Mouse (Mus musculus): Measurements from ENCODE around the gene Sf3b1. TPM values are rescaled to one million over a fixed set of nuclear protein-coding genes. Genes with fewer than 3 reads are reported as not detected.

The Sf3b1 gene
- polyA plus RNA-seq, 1 experiment from 2014 or later = 313 TPM

GRCm38 (mm10) chr1:54954856-54955255 is 72.4 kb downstream of the Sf3b1 start:
- Histone ChIP-seq H3K9me3 (ENCODE audit: low read depth, low read length) (no peaks in the 10 kb centered on the region), H3K27ac (ENCODE audit: low read depth) (no peak overlapping the region), H3K27me3 (ENCODE audit: insufficient read depth, low read length) (no peaks in the 10 kb centered on the region), H3K36me3 (ENCODE audit: insufficient read depth) (no peaks in the 10 kb centered on the region), H3K4me2 (no peak overlapping the region), H3K4me1 (ENCODE audit: insufficient read depth) (no peaks in the 10 kb centered on the region), H3K9ac (no peak overlapping the region), H3K4me3 (ENCODE audit: low read depth, low read length) (no peak overlapping the region)
- TF ChIP-seq CTCF (IDR thresholded peaks at IDR 0.05; ENCODE audit: low read depth) = no peak
- DNase-seq (no peak), ATAC-seq (ENCODE audit: insufficient read depth) (no peak)
- 85% methylated on average over 4 of the region's 4 CpGs for WGBS

- ATAC-seq (ENCODE audit: insufficient read depth) (no peak), DNase-seq (no peak)
- no peak overlapping the region for H3K9ac ChIP-seq
- H3K27me3 ChIP-seq (ENCODE audit: insufficient read depth, low read length) = no peaks in the 10 kb centered on the region
- no peaks in the 10 kb centered on the region for H3K36me3 ChIP-seq (ENCODE audit: insufficient read depth)
- no peak overlapping the region for H3K4me2 ChIP-seq
- WGBS = 64% methylated on average over 3 of the region's 3 CpGs
- TF ChIP-seq CTCF (IDR thresholded peaks at IDR 0.05; ENCODE audit: low read depth) = no peak
- no peak overlapping the region for H3K4me3 ChIP-seq (ENCODE audit: low read depth, low read length)
- H3K9me3 ChIP-seq (ENCODE audit: low read depth, low read length) = no peaks in the 10 kb centered on the region
- H3K27ac ChIP-seq (ENCODE audit: low read depth) = no peak overlapping the region
- no peaks in the 10 kb centered on the region for H3K4me1 ChIP-seq (ENCODE audit: insufficient read depth)
Observed at GRCm38 (mm10) chr1:54944648-54945047, 82.6 kb downstream of the Sf3b1 start.

- Histone ChIP-seq H3K27ac (ENCODE audit: low read depth) (no peak overlapping the region), H3K27me3 (ENCODE audit: insufficient read depth, low read length) (no peaks in the 10 kb centered on the region), H3K4me3 (ENCODE audit: low read depth, low read length) (no peak overlapping the region), H3K36me3 (ENCODE audit: insufficient read depth) (no peaks in the 10 kb centered on the region), H3K4me1 (ENCODE audit: insufficient read depth) (no peaks in the 10 kb centered on the region), H3K4me2 (no peak overlapping the region), H3K9ac (no peak overlapping the region), H3K9me3 (ENCODE audit: low read depth, low read length) (no peaks in the 10 kb centered on the region)
- TF ChIP-seq CTCF (IDR thresholded peaks at IDR 0.05; ENCODE audit: low read depth) = no peak
- WGBS = 74% methylated on average over 3 of the region's 3 CpGs
- DNase-seq = no peak
- no peak for ATAC-seq (ENCODE audit: insufficient read depth)
Observed at GRCm38 (mm10) chr1:54935466-54935865, 91.8 kb downstream of the Sf3b1 start.

Other genes starting within 250 kb of the Sf3b1 start
- 18.3 and 22.2 TPM in 2 replicates for gene Ankrd44, start 101.1 kb downstream of the Sf3b1 start, polyA plus RNA-seq (2014; fragmentation: Nextera tagmentation; extraction: Ambion mirVana)
- gene Coq10b, start 25.3 kb upstream of the Sf3b1 start, polyA plus RNA-seq (2014; fragmentation: Nextera tagmentation; extraction: Ambion mirVana) = 21.1 and 22.9 TPM in 2 replicates
- 435 and 439 TPM in 2 replicates for gene Hspe1, start 60.7 kb upstream of the Sf3b1 start, polyA plus RNA-seq (2014; fragmentation: Nextera tagmentation; extraction: Ambion mirVana)
- gene Hspd1, start 60.8 kb upstream of the Sf3b1 start, polyA plus RNA-seq (2014; fragmentation: Nextera tagmentation; extraction: Ambion mirVana) = 312 and 315 TPM in 2 replicates
- 141 TPM in 2 replicates for gene Mob4, start 103.8 kb upstream of the Sf3b1 start, polyA plus RNA-seq (2014; fragmentation: Nextera tagmentation; extraction: Ambion mirVana)
- 12.1 and 12.6 TPM in 2 replicates for gene Rftn2, start 199.3 kb upstream of the Sf3b1 start, polyA plus RNA-seq (2014; fragmentation: Nextera tagmentation; extraction: Ambion mirVana)
- 2.9 and 3.3 TPM in 2 replicates for gene Mars2, start 209.7 kb upstream of the Sf3b1 start, polyA plus RNA-seq (2014; fragmentation: Nextera tagmentation; extraction: Ambion mirVana)

Data from lung, embryonic 14.5 days (tissue).